Mouse (Mus musculus): ENCODE measurements around the gene Smpd3. TPM values are rescaled to one million over a fixed set of nuclear protein-coding genes. Genes with fewer than 3 reads are reported as not detected.

Gene Smpd3
- polyA plus RNA-seq, 1 experiment from 2014 or later, result 46.7 TPM

Other genes starting within 250 kb of the Smpd3 start
- gene Esrp2, start 201.0 kb downstream of the Smpd3 start, polyA plus RNA-seq (2014; fragmentation: Nextera tagmentation; extraction: Ambion mirVana), result 0.19 TPM in 1 of 2 replicates, not detected in the other
- 7.9 and 9.1 TPM in 2 replicates for gene Pla2g15, start 187.6 kb downstream of the Smpd3 start, polyA plus RNA-seq (2014; fragmentation: Nextera tagmentation; extraction: Ambion mirVana)
- 65.8 and 67.3 TPM in 2 replicates for gene Slc7a6, start 169.1 kb downstream of the Smpd3 start, polyA plus RNA-seq (2014; fragmentation: Nextera tagmentation; extraction: Ambion mirVana)
- 29.2 and 30.2 TPM in 2 replicates for gene Slc7a6os, start 127.1 kb downstream of the Smpd3 start, polyA plus RNA-seq (2014; fragmentation: Nextera tagmentation; extraction: Ambion mirVana)
- gene Prmt7, start 127.1 kb downstream of the Smpd3 start, polyA plus RNA-seq (2014; fragmentation: Nextera tagmentation; extraction: Ambion mirVana), result 57.4 and 61.9 TPM in 2 replicates
- 40.3 and 41.7 TPM in 2 replicates for gene Zfp90, start 77.3 kb upstream of the Smpd3 start, polyA plus RNA-seq (2014; fragmentation: Nextera tagmentation; extraction: Ambion mirVana)
- not detected in 2 replicates for gene 6030452D12Rik, start 162.5 kb upstream of the Smpd3 start, polyA plus RNA-seq (2014; fragmentation: Nextera tagmentation; extraction: Ambion mirVana)
- gene Cdh3, start 172.9 kb upstream of the Smpd3 start, polyA plus RNA-seq (2014; fragmentation: Nextera tagmentation; extraction: Ambion mirVana), result 3.8 and 4.1 TPM in 2 replicates
- 5.8 and 7.5 TPM in 2 replicates for gene Gm10073, start 235.5 kb upstream of the Smpd3 start, polyA plus RNA-seq (2014; fragmentation: Nextera tagmentation; extraction: Ambion mirVana)

All from hindbrain, embryonic 14.5 days (tissue).